Mouse (Mus musculus) heart, embryonic 16.5 days (tissue): Measurements from ENCODE around the gene Efcab5. TPM values are rescaled to one million over a fixed set of nuclear protein-coding genes. Genes with fewer than 3 reads are reported as not detected.

ENCODE experiments used
- ATAC-seq: fragments of 200-750 bp; cut with Nextera tagmentation; replicated peaks from 2 replicates; pipeline ENCODE4 v1.8.0; 2017; ENCODE audit warnings: moderate number of reproducible peaks; ENCODE audit not compliant: insufficient read depth, low FRiP score; ENCODE audit errors: extremely low read depth
- H3K27ac ChIP-seq: fragments of 300-500 bp; sonication (generic); 2 replicates; pipeline ENCODE4 v1.5.1; 2014; ENCODE audit warnings: mild to moderate bottlenecking, low read length, control low read depth, moderate library complexity
- H3K27me3 ChIP-seq: fragments of 300-500 bp; sonication (generic); 2 replicates; pipeline ENCODE4 v1.6.1; 2014; ENCODE audit warnings: low read length, mixed read lengths; ENCODE audit not compliant: control insufficient read depth, insufficient read depth
- H3K36me3 ChIP-seq: fragments of 300-500 bp; sonication (generic); 2 replicates; pipeline ENCODE4 v1.6.1; 2014; ENCODE audit not compliant: control insufficient read depth, insufficient read depth
- H3K4me1 ChIP-seq: fragments of 300-500 bp; sonication (generic); 2 replicates; pipeline ENCODE4 v1.6.1; 2014; ENCODE audit warnings: low read length, mixed read lengths; ENCODE audit not compliant: control insufficient read depth, insufficient read depth
- H3K4me2 ChIP-seq: fragments of 300-500 bp; sonication (generic); 2 replicates; pipeline ENCODE4 v1.6.1; 2014; ENCODE audit warnings: low read depth, mild to moderate bottlenecking, control low read depth, low read length
- H3K4me3 ChIP-seq: fragments of 300-500 bp; sonication (generic); 2 replicates; pipeline ENCODE4 v1.5.1; 2014; ENCODE audit warnings: mild to moderate bottlenecking, control low read depth, low read length
- H3K9ac ChIP-seq: fragments of 300-500 bp; sonication (generic); 2 replicates; pipeline ENCODE4 v1.6.1; 2014; ENCODE audit warnings: low read length, control low read depth
- H3K9me3 ChIP-seq: fragments of 300-500 bp; sonication (generic); replicated peaks from 2 replicates; pipeline ENCODE4 v1.6.1; 2016; ENCODE audit warnings: low read length; ENCODE audit not compliant: control insufficient read depth
- WGBS: fragments of 180-500 bp; shearing (Covaris S2); extraction: QIAGEN DNeasy Blood & Tissue Kit; methylation state at CpG from one replicate; pipeline ENCODE4 v1.1.7; 2014; 5-methylcytosine and 5-hydroxymethylcytosine counted together
- polyA plus RNA-seq: library from polyadenylated mRNA; unstranded; fragments of >200 nt; fragmentation: Nextera tagmentation; extraction: Ambion mirVana; gene quantifications from 2 replicates; pipeline ENCODE4 v1.2.1, GENCODE M21; 2015

Efcab5 gene
- polyA plus RNA-seq, 1 experiment from 2014 or later = 0.35 TPM

- H3K9me3 ChIP-seq = no peaks in the 10 kb centered on the region
Observed at GRCm38 (mm10) chr11:77182616-77183015, 6.2 kb downstream of the Efcab5 start.

GRCm38 (mm10) chr11:77182041-77182440 lies 6.7 kb downstream of the Efcab5 start:
- Histone ChIP-seq H3K27me3 (no peaks in the 10 kb centered on the region), H3K4me1 (peaks cover 5% of the 10 kb centered on the region; the same call in 1 of the 2 replicates), H3K36me3 (no peaks in the 10 kb centered on the region), H3K9ac (no peak overlapping the region), H3K4me2 (no peak overlapping the region), H3K4me3 (no peak overlapping the region), H3K27ac (no peak overlapping the region), H3K9me3 (no peaks in the 10 kb centered on the region)
- 77% methylated on average over 2 of the region's 2 CpGs for WGBS
- no peak for ATAC-seq

More at GRCm38 (mm10) chr11:77182616-77183015, 6.2 kb downstream of the Efcab5 start:
- Histone ChIP-seq H3K9ac (no peak overlapping the region), H3K4me2 (no peak overlapping the region), H3K4me3 (no peak overlapping the region), H3K4me1 (peaks cover 5% of the 10 kb centered on the region; the same call in 1 of the 2 replicates), H3K27ac (no peak overlapping the region), H3K27me3 (no peaks in the 10 kb centered on the region), H3K36me3 (no peaks in the 10 kb centered on the region)
- WGBS = 54% methylated on average over 2 of the region's 2 CpGs
- no peak for ATAC-seq

GRCm38 (mm10) chr11:77181528-77181927 lies 7.2 kb downstream of the Efcab5 start:
- Histone ChIP-seq H3K36me3 (no peaks in the 10 kb centered on the region), H3K4me2 (no peak overlapping the region), H3K27ac (no peak overlapping the region), H3K4me1 (peaks cover 5% of the 10 kb centered on the region; the same call in 1 of the 2 replicates), H3K27me3 (no peaks in the 10 kb centered on the region), H3K4me3 (no peak overlapping the region), H3K9me3 (no peaks in the 10 kb centered on the region), H3K9ac (no peak overlapping the region)
- ATAC-seq = no peak
- WGBS = 68% methylated on average over 5 of the region's 5 CpGs

GRCm38 (mm10) chr11:77180886-77181285 lies 7.9 kb downstream of the Efcab5 start:
- Histone ChIP-seq H3K27me3 (no peaks in the 10 kb centered on the region), H3K9me3 (no peaks in the 10 kb centered on the region), H3K4me1 (peaks cover 5% of the 10 kb centered on the region; the same call in 1 of the 2 replicates), H3K27ac (no peak overlapping the region), H3K4me2 (no peak overlapping the region), H3K4me3 (no peak overlapping the region), H3K9ac (no peak overlapping the region), H3K36me3 (no peaks in the 10 kb centered on the region)
- 25% methylated on average over 4 of the region's 4 CpGs for WGBS
- ATAC-seq = no peak

GRCm38 (mm10) chr11:77179771-77180170 lies 9.0 kb downstream of the Efcab5 start:
- no peak overlapping the region for H3K4me2 ChIP-seq
- no peak overlapping the region for H3K27ac ChIP-seq
- no peak for ATAC-seq
- no peaks in the 10 kb centered on the region for H3K36me3 ChIP-seq
- H3K4me3 ChIP-seq = no peak overlapping the region
- H3K9me3 ChIP-seq = no peaks in the 10 kb centered on the region
- no peak overlapping the region for H3K9ac ChIP-seq
- WGBS = 70% methylated on average over 3 of the region's 3 CpGs
- no peaks in the 10 kb centered on the region for H3K27me3 ChIP-seq
- peaks cover 5% of the 10 kb centered on the region; the same call in 1 of the 2 replicates for H3K4me1 ChIP-seq

GRCm38 (mm10) chr11:77174531-77174930 lies 14.2 kb downstream of the Efcab5 start:
- H3K4me2 ChIP-seq = no peak overlapping the region
- no peak for ATAC-seq

GRCm38 (mm10) chr11:77173731-77174130 lies 15.0 kb downstream of the Efcab5 start:
- no peak overlapping the region for H3K4me2 ChIP-seq
- H3K4me3 ChIP-seq = no peak overlapping the region
- no peak for ATAC-seq
- no peaks in the 10 kb centered on the region for H3K9me3 ChIP-seq
- H3K9ac ChIP-seq = no peak overlapping the region
- no peaks in the 10 kb centered on the region for H3K27me3 ChIP-seq
- no peaks in the 10 kb centered on the region for H3K4me1 ChIP-seq
- 67% methylated on average over 4 of the region's 4 CpGs for WGBS
- no peaks in the 10 kb centered on the region for H3K36me3 ChIP-seq
- no peak overlapping the region for H3K27ac ChIP-seq

More at GRCm38 (mm10) chr11:77174531-77174930, 14.2 kb downstream of the Efcab5 start:
- no peaks in the 10 kb centered on the region for H3K36me3 ChIP-seq
- H3K9me3 ChIP-seq = no peaks in the 10 kb centered on the region
- H3K27me3 ChIP-seq = no peaks in the 10 kb centered on the region
- WGBS = 72% methylated on average over 7 of the region's 7 CpGs
- no peaks in the 10 kb centered on the region for H3K4me1 ChIP-seq
- no peak overlapping the region for H3K27ac ChIP-seq
- no peak overlapping the region for H3K9ac ChIP-seq
- H3K4me3 ChIP-seq = no peak overlapping the region

GRCm38 (mm10) chr11:77160744-77161143 lies 28.0 kb downstream of the Efcab5 start:
- WGBS = 76% methylated on average over 1 of the region's 1 CpGs
- no peak for ATAC-seq
- no peaks in the 10 kb centered on the region for H3K36me3 ChIP-seq
- H3K27ac ChIP-seq = no peak overlapping the region
- H3K4me1 ChIP-seq = no peaks in the 10 kb centered on the region
- H3K9me3 ChIP-seq = no peaks in the 10 kb centered on the region; the same call in 1 of the 2 replicates
- no peak overlapping the region for H3K4me2 ChIP-seq
- H3K27me3 ChIP-seq = no peaks in the 10 kb centered on the region
- no peak overlapping the region for H3K4me3 ChIP-seq
- H3K9ac ChIP-seq = no peak overlapping the region

GRCm38 (mm10) chr11:77160341-77160740 lies 28.4 kb downstream of the Efcab5 start:
- H3K9me3 ChIP-seq = no peaks in the 10 kb centered on the region; the same call in 1 of the 2 replicates
- ATAC-seq = no peak
- no peak overlapping the region for H3K27ac ChIP-seq
- no peaks in the 10 kb centered on the region for H3K36me3 ChIP-seq
- H3K4me1 ChIP-seq = no peaks in the 10 kb centered on the region
- no peak overlapping the region for H3K4me2 ChIP-seq
- H3K4me3 ChIP-seq = no peak overlapping the region
- H3K9ac ChIP-seq = no peak overlapping the region
- WGBS = 78% methylated on average over 9 of the region's 9 CpGs
- H3K27me3 ChIP-seq = no peaks in the 10 kb centered on the region
